Mouse (Mus musculus): ENCODE results near the gene U2surp. TPM values are rescaled to one million over a fixed set of nuclear protein-coding genes. Genes with fewer than 3 reads are reported as not detected.

The U2surp gene
- polyA plus RNA-seq, 1 experiment from 2014 or later, result 66.3 TPM

- 100% methylated on average over 1 of the region's 1 CpGs for WGBS (ENCODE audit: missing documents)
- Histone ChIP-seq H3K79me2 (ENCODE audit: inconsistent target) (no peaks in the 10 kb centered on the region), H3K36me3 (ENCODE audit: inconsistent target) (peaks cover 67% of the 10 kb centered on the region)
Measured at GRCm38 (mm10) chr9:95464028-95464427, 47.8 kb downstream of the U2surp start.

GRCm38 (mm10) chr9:95451931-95452330 is 59.9 kb downstream of the U2surp start:
- WGBS (ENCODE audit: missing documents), result 30% methylated on average over 3 of the region's 3 CpGs
- Histone ChIP-seq H3K36me3 (ENCODE audit: inconsistent target) (peaks cover 8% of the 10 kb centered on the region; the same call in 1 of the 2 replicates), H3K4me3 (ENCODE audit: inconsistent target) (no peak overlapping the region), H3K79me2 (ENCODE audit: inconsistent target) (no peaks in the 10 kb centered on the region), H3K27ac (no peak overlapping the region)

More at GRCm38 (mm10) chr9:95464028-95464427, 47.8 kb downstream of the U2surp start:
- Histone ChIP-seq H3K4me3 (ENCODE audit: inconsistent target) (no peak overlapping the region), H3K27ac (no peak overlapping the region)

GRCm38 (mm10) chr9:95450586-95450985 is 61.2 kb downstream of the U2surp start:
- H3K27ac ChIP-seq, result no peak overlapping the region
- WGBS (ENCODE audit: missing documents), result 95% methylated on average over 8 of the region's 8 CpGs
- H3K4me3 ChIP-seq (ENCODE audit: inconsistent target), result no peak overlapping the region
- no peaks in the 10 kb centered on the region for H3K79me2 ChIP-seq (ENCODE audit: inconsistent target)
- H3K36me3 ChIP-seq (ENCODE audit: inconsistent target), result no peaks in the 10 kb centered on the region

GRCm38 (mm10) chr9:95442321-95442731 is 69.5 kb downstream of the U2surp start:
- no peak overlapping the region for H3K4me3 ChIP-seq (ENCODE audit: inconsistent target)
- 43% methylated on average over 13 of the region's 13 CpGs for WGBS (ENCODE audit: missing documents)
- H3K36me3 ChIP-seq (ENCODE audit: inconsistent target), result no peaks in the 10 kb centered on the region
- no peak overlapping the region for H3K27ac ChIP-seq
- H3K79me2 ChIP-seq (ENCODE audit: inconsistent target), result no peaks in the 10 kb centered on the region

GRCm38 (mm10) chr9:95437883-95438282 is 73.9 kb downstream of the U2surp start:
- no peak overlapping the region for H3K4me3 ChIP-seq (ENCODE audit: inconsistent target)
- H3K27ac ChIP-seq, result no peak overlapping the region
- no peaks in the 10 kb centered on the region for H3K36me3 ChIP-seq (ENCODE audit: inconsistent target)
- H3K79me2 ChIP-seq (ENCODE audit: inconsistent target), result no peaks in the 10 kb centered on the region
- WGBS (ENCODE audit: missing documents), result 95% methylated on average over 9 of the region's 9 CpGs

GRCm38 (mm10) chr9:95436294-95436613 is 75.5 kb downstream of the U2surp start:
- no peaks in the 10 kb centered on the region for H3K79me2 ChIP-seq (ENCODE audit: inconsistent target)
- no peak overlapping the region for H3K27ac ChIP-seq
- no peak overlapping the region for H3K4me3 ChIP-seq (ENCODE audit: inconsistent target)
- WGBS (ENCODE audit: missing documents), result 74% methylated on average over 4 of the region's 4 CpGs
- no peaks in the 10 kb centered on the region for H3K36me3 ChIP-seq (ENCODE audit: inconsistent target)

GRCm38 (mm10) chr9:95435506-95436293 is 76.1 kb downstream of the U2surp start:
- Histone ChIP-seq H3K36me3 (ENCODE audit: inconsistent target) (no peaks in the 10 kb centered on the region), H3K4me3 (ENCODE audit: inconsistent target) (no peak overlapping the region), H3K27ac (no peak overlapping the region), H3K79me2 (ENCODE audit: inconsistent target) (no peaks in the 10 kb centered on the region)
- WGBS (ENCODE audit: missing documents), result 92% methylated on average over 19 of the region's 20 CpGs

- 98% methylated on average over 4 of the region's 4 CpGs for WGBS (ENCODE audit: missing documents)
- no peaks in the 10 kb centered on the region for H3K36me3 ChIP-seq (ENCODE audit: inconsistent target)
- no peaks in the 10 kb centered on the region for H3K79me2 ChIP-seq (ENCODE audit: inconsistent target)
- H3K27ac ChIP-seq, result no peak overlapping the region
- H3K4me3 ChIP-seq (ENCODE audit: inconsistent target), result no peak overlapping the region
Measured at GRCm38 (mm10) chr9:95428277-95428676, 83.5 kb downstream of the U2surp start.

GRCm38 (mm10) chr9:95413911-95414310 is 97.9 kb downstream of the U2surp start:
- H3K79me2 ChIP-seq (ENCODE audit: inconsistent target), result no peaks in the 10 kb centered on the region
- H3K27ac ChIP-seq, result no peak overlapping the region
- no peak overlapping the region for H3K4me3 ChIP-seq (ENCODE audit: inconsistent target)

GRCm38 (mm10) chr9:95412047-95412446 is 99.7 kb downstream of the U2surp start:
- Histone ChIP-seq H3K79me2 (ENCODE audit: inconsistent target) (no peaks in the 10 kb centered on the region), H3K36me3 (ENCODE audit: inconsistent target) (no peaks in the 10 kb centered on the region), H3K4me3 (ENCODE audit: inconsistent target) (no peak overlapping the region), H3K27ac (no peak overlapping the region)
- 89% methylated on average over 4 of the region's 4 CpGs for WGBS (ENCODE audit: missing documents)

More at GRCm38 (mm10) chr9:95413911-95414310, 97.9 kb downstream of the U2surp start:
- no peaks in the 10 kb centered on the region for H3K36me3 ChIP-seq (ENCODE audit: inconsistent target)

GRCm38 (mm10) chr9:95407586-95408220 is 104.1 kb downstream of the U2surp start:
- Histone ChIP-seq H3K36me3 (ENCODE audit: inconsistent target) (no peaks in the 10 kb centered on the region), H3K27ac (no peak overlapping the region), H3K4me3 (ENCODE audit: inconsistent target) (no peak overlapping the region), H3K79me2 (ENCODE audit: inconsistent target) (no peaks in the 10 kb centered on the region)
- WGBS (ENCODE audit: missing documents), result 1% methylated on average over 22 of the region's 24 CpGs

Other genes starting within 250 kb of the U2surp start
- gene Chst2, start 105.3 kb downstream of the U2surp start, polyA plus RNA-seq (2018), result not detected in 3 replicates
- gene Paqr9, start 47.7 kb upstream of the U2surp start, polyA plus RNA-seq (2018), result 0.12 to 0.53 TPM (median 0.26 TPM) in 3 replicates
- 0.03 to 0.19 TPM in 2 of 3 replicates, not detected in the other for gene Pcolce2, start 125.6 kb upstream of the U2surp start, polyA plus RNA-seq (2018)
- not detected in 3 replicates for gene Trpc1, start 238.4 kb upstream of the U2surp start, polyA plus RNA-seq (2018)

All from macrophage (primary cell).